Mouse (Mus musculus) lung, embryonic 14.5 days (tissue): ENCODE data around the gene Fam25c. TPM values are rescaled to one million over a fixed set of nuclear protein-coding genes. Genes with fewer than 3 reads are reported as not detected.

Experiments used
- ATAC-seq: fragments of 200-750 bp; cut with Nextera tagmentation; 2 replicates; pipeline ENCODE4 v1.8.0; 2017; ENCODE audit warnings: mild to moderate bottlenecking, moderate TSS enrichment, moderate library complexity; ENCODE audit not compliant: insufficient read depth
- DNase-seq: peaks from one replicate; pipeline ENCODE4 v3.0.0-alpha.2; 2015
- H3K27ac ChIP-seq: fragments of 300-500 bp; sonication (generic); 2 replicates; pipeline ENCODE4 v1.5.1; 2014; ENCODE audit warnings: low read depth, mild to moderate bottlenecking, moderate library complexity
- H3K27me3 ChIP-seq: fragments of 300-500 bp; sonication (generic); 2 replicates; pipeline ENCODE4 v1.6.1; 2014; ENCODE audit warnings: low read length, control low read depth; ENCODE audit not compliant: insufficient read depth
- H3K36me3 ChIP-seq: fragments of 300-500 bp; sonication (generic); 2 replicates; pipeline ENCODE4 v1.6.1; 2014; ENCODE audit warnings: control low read depth; ENCODE audit not compliant: insufficient read depth
- H3K4me1 ChIP-seq: fragments of 300-500 bp; sonication (generic); 2 replicates; pipeline ENCODE4 v1.6.1; 2014; ENCODE audit warnings: antibody characterized with exemption, control low read depth; ENCODE audit not compliant: insufficient read depth
- H3K4me2 ChIP-seq: fragments of 300-500 bp; sonication (generic); 2 replicates; pipeline ENCODE4 v1.6.1; 2014; ENCODE audit warnings: mild to moderate bottlenecking
- H3K4me3 ChIP-seq: fragments of 300-500 bp; sonication (generic); 2 replicates; pipeline ENCODE4 v1.5.1; 2014; ENCODE audit warnings: low read depth, low read length
- H3K9ac ChIP-seq: fragments of 300-500 bp; sonication (generic); 2 replicates; pipeline ENCODE4 v1.6.1; 2014
- H3K9me3 ChIP-seq: fragments of 300-500 bp; sonication (generic); 2 replicates; pipeline ENCODE4 v1.6.1; 2016; ENCODE audit warnings: low read depth, low read length, control low read depth
- CTCF ChIP-seq: IDR thresholded peaks from 2 replicates; pipeline ENCODE4 v1.5.1; 2016; ENCODE audit warnings: antibody characterized with exemption, low read depth
- WGBS: fragments of 180-500 bp; shearing (Covaris S2); extraction: QIAGEN DNeasy Blood & Tissue Kit; methylation state at CpG from one replicate; pipeline ENCODE4 v1.1.7; 2014; 5-methylcytosine and 5-hydroxymethylcytosine counted together
- polyA plus RNA-seq: library from polyadenylated mRNA; unstranded; fragments of >200 nt; fragmentation: Nextera tagmentation; extraction: Ambion mirVana; gene quantifications from 2 replicates; pipeline ENCODE4 v1.2.1, GENCODE M21; 2014

Fam25c gene
- not detected in 2 replicates for polyA plus RNA-seq

DNA sequence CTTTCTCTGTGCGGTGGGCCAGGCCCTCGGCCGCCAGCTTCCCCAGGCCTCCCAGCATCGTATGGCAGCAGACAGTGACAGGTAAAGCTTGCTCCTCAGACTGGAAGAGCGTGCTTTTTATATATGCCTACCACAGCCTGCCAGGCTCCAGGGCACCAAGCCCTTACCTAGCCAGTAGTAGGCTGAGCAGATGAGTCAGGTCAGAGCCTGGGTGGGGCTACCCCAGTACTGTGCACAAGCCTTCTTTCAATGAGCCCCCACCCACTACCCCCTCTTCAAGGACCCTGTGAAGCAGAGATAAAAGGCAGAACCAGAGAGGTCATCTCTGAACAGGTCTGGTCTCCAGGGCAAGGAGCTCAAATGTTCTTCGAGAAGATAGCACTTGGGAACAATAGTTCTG lies at the start of gene Fam25c:
Gene Fam25c, minus strand, starts transcription at position 133 of the 400 bp plus-strand sequence.
- 0 out of 2 replicates have a peak, but pooled peaks have one; percentile 25 for ATAC-seq

DNA sequence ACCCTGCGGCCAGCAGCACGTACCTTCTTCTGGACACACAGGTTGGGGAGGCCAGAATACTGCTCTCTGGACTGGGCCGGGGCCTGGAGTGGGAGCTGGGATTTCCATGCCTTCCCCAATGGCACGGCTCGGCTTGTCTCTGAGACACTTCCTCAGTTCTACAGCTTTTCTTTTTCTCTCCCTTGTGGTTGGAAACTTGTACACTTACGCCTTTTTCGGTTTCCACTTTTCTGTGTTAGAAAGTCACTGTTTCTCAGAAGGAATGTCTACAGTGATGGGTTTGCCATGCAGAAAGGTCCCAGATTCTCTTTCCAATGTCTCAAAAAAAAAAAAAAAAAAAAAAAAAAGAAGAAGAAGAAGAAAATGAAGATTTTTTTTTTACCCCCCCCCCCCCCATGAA lies 48.2 kb upstream of the Fam25c start:
- H3K36me3 ChIP-seq, result peaks cover 73% of the 10 kb centered on the region
- 95% methylated on average over 7 of the region's 7 CpGs for WGBS

More for the DNA sequence above, at the start of gene Fam25c:
- Histone ChIP-seq H3K9me3 (no peaks in the 10 kb centered on the region), H3K36me3 (no peaks in the 10 kb centered on the region), H3K27ac (no peak within 1 kb of the TSS), H3K4me1 (no peaks in the 10 kb centered on the region), H3K9ac (no peak within 1 kb of the TSS), H3K27me3 (no peaks in the 10 kb centered on the region), H3K4me3 (no peak within 1 kb of the TSS), H3K4me2 (no peak within 1 kb of the TSS)
- WGBS, result 63% methylated on average over 6 of the region's 6 CpGs
- TF ChIP-seq CTCF, result no peak
- DNase-seq, result no peak

DNA sequence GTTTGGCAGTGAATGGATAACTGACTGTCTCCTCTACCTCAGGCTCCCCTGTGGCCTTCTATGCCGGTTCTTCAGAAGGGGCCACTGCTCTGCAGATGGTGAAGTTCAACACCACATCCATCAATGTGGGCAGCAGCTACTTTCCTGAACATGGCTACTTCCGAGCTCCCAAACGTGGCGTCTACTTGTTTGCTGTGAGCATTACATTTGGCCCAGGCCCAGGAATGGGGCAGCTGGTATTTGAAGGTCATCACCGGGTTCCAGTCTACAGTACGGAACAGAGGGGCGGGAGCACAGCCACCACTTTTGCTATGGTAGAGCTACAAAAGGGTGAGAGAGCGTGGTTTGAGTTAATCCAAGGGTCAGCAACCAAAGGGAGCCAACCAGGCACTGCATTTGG lies 47.6 kb upstream of the Fam25c start:
- H3K9me3 ChIP-seq, result no peaks in the 10 kb centered on the region
- H3K36me3 ChIP-seq, result peaks cover 73% of the 10 kb centered on the region; the same call in 1 of the 2 replicates
- no peak for TF ChIP-seq CTCF
- DNase-seq, result peak; percentile 12
- H3K9ac ChIP-seq, result no peak overlapping the region
- no peak overlapping the region for H3K27ac ChIP-seq
- H3K4me2 ChIP-seq, result no peak overlapping the region
- H3K27me3 ChIP-seq, result no peaks in the 10 kb centered on the region
- no peak overlapping the region for H3K4me3 ChIP-seq
- H3K4me1 ChIP-seq, result no peaks in the 10 kb centered on the region
- ATAC-seq, result no peak
- 54% methylated on average over 8 of the region's 8 CpGs for WGBS

More for the DNA sequence above, 48.2 kb upstream of the Fam25c start:
- Histone ChIP-seq H3K4me2 (no peak overlapping the region), H3K27ac (no peak overlapping the region), H3K27me3 (no peaks in the 10 kb centered on the region), H3K4me1 (no peaks in the 10 kb centered on the region), H3K9me3 (no peaks in the 10 kb centered on the region), H3K9ac (no peak overlapping the region), H3K4me3 (no peak overlapping the region)
- TF ChIP-seq CTCF, result no peak
- DNase-seq (no peak), ATAC-seq (no peak)

DNA sequence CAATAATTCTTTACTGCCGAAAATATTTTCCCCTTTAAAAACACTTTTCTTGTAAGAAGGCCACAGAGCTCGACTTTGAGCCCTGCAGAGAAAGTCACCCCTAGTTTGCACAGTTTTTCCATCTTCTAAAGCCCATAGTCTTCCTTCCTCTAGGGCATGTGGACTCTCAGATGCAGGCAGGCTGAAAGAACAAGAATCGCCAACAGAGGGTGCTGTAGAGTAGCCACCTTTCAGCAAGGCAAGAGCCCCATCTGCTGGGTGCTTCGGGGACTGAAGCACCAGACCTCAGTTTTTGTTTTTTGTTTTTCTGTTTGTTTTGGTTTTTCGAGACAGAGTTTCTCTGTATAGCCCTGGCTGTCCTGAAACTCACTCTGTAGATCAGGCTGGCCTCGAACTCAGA lies 45.9 kb upstream of the Fam25c start:
- 56% methylated on average over 6 of the region's 6 CpGs for WGBS
- Histone ChIP-seq H3K4me1 (no peaks in the 10 kb centered on the region), H3K4me2 (no peak overlapping the region), H3K4me3 (no peak overlapping the region), H3K36me3 (peaks cover 56% of the 10 kb centered on the region; the same call in 1 of the 2 replicates), H3K27me3 (no peaks in the 10 kb centered on the region), H3K9ac (no peak overlapping the region), H3K9me3 (no peaks in the 10 kb centered on the region), H3K27ac (no peak overlapping the region)
- DNase-seq (peak; percentile 87), ATAC-seq (no peak)
- TF ChIP-seq CTCF, result peak; percentile 93

DNA sequence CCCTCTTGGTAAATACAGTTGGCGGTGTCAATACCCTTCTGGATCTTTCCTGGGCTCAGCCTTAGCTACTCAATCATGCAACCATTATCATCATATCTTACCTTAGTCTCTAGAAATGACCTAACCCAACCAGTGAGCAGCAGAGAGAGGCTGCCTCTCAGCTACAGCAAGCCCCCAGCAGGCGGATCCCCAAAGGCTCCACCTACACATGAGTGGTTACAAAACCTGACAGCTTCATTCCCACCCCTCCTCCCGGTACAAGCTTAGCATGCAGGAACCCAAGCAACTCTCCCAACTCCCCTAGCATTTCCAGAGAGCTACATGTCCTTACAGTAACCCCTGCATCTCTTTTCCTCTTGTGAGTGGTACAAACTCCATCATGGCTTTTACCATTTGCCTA lies 44.8 kb upstream of the Fam25c start:
- Histone ChIP-seq H3K4me1 (no peaks in the 10 kb centered on the region), H3K4me3 (no peak overlapping the region), H3K27me3 (no peaks in the 10 kb centered on the region), H3K4me2 (no peak overlapping the region), H3K9ac (no peak overlapping the region), H3K9me3 (no peaks in the 10 kb centered on the region), H3K36me3 (peaks cover 45% of the 10 kb centered on the region; the same call in 1 of the 2 replicates), H3K27ac (no peak overlapping the region)
- DNase-seq (no peak), ATAC-seq (no peak)
- no peak for TF ChIP-seq CTCF
- 94% methylated on average over 3 of the region's 3 CpGs for WGBS

DNA sequence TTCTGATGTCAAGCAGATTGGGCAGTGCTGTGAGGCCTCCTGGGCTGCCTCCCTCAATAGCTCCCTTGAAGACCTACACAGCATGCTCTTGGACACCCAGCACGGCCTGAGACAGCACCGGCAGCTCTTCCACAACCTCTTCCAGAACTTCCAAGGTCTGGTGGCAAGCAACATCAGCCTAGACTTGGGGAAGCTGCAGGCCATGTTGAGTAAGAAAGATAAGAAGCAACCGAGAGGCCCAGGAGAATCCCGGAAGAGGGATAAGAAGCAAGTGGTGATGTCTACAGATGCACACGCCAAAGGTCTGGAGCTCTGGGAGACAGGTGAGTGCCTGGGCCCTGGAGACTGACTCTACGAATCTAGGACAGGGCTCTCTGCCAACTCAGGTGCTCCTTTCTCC lies 44.1 kb upstream of the Fam25c start:
- Histone ChIP-seq H3K27me3 (no peaks in the 10 kb centered on the region), H3K36me3 (peaks cover 37% of the 10 kb centered on the region; the same call in 1 of the 2 replicates), H3K9me3 (no peaks in the 10 kb centered on the region), H3K27ac (no peak overlapping the region), H3K4me1 (no peaks in the 10 kb centered on the region), H3K9ac (no peak overlapping the region), H3K4me2 (no peak overlapping the region), H3K4me3 (no peak overlapping the region)
- WGBS, result 95% methylated on average over 6 of the region's 6 CpGs
- ATAC-seq, result no peak
- TF ChIP-seq CTCF, result no peak
- DNase-seq, result no peak

DNA sequence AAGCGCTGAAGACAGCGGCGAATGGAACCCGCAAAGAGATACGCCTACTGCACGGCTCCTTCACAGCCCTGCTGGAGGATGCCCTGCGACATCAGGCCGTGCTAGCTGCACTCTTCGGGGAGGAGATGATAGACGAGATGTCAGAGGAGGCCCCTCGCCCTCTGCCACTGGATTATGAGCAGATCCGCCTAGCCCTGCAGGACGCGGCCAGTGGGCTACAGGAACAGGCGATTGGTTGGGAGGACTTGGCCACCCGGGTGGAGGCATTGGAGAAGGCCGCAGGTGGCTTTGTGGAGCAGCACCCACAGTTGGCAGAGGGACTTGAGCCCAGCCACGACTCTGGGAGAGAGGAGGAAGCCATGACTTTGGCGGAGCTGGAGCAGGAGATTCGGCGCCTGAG lies 43.7 kb upstream of the Fam25c start:
- WGBS, result 83% methylated on average over 21 of the region's 21 CpGs

More for the DNA sequence above, 43.7 kb upstream of the Fam25c start:
- no peak for DNase-seq
- Histone ChIP-seq H3K4me3 (no peak overlapping the region), H3K9ac (no peak overlapping the region), H3K27me3 (no peaks in the 10 kb centered on the region), H3K9me3 (no peaks in the 10 kb centered on the region), H3K36me3 (peaks cover 34% of the 10 kb centered on the region; the same call in 1 of the 2 replicates), H3K4me1 (no peaks in the 10 kb centered on the region), H3K4me2 (no peak overlapping the region), H3K27ac (no peak overlapping the region)
- no peak for TF ChIP-seq CTCF
- no peak for ATAC-seq
